Mouse (Mus musculus) lung, embryonic 15.5 days (tissue): ENCODE data around the gene Cops4. TPM values are rescaled to one million over a fixed set of nuclear protein-coding genes. Genes with fewer than 3 reads are reported as not detected.

Source experiments
- ATAC-seq: fragments of 200-750 bp; cut with Nextera tagmentation; 2 replicates; pipeline ENCODE4 v1.8.0; 2017; ENCODE audit warnings: moderate number of reproducible peaks, borderline replicate concordance; ENCODE audit not compliant: low FRiP score, low TSS enrichment; ENCODE audit errors: extremely low read depth
- H3K27ac ChIP-seq: fragments of 300-500 bp; sonication (generic); 2 replicates; pipeline ENCODE4 v1.5.1; 2015; ENCODE audit warnings: moderate library complexity, mild to moderate bottlenecking, inconsistent platforms
- H3K27me3 ChIP-seq: fragments of 300-500 bp; sonication (generic); 2 replicates; pipeline ENCODE4 v1.6.1; 2015; ENCODE audit warnings: inconsistent platforms
- H3K36me3 ChIP-seq: fragments of 300-500 bp; sonication (generic); 2 replicates; pipeline ENCODE4 v1.6.1; 2015; ENCODE audit warnings: inconsistent platforms
- H3K4me1 ChIP-seq: fragments of 300-500 bp; sonication (generic); 2 replicates; pipeline ENCODE4 v1.6.1; 2015; ENCODE audit warnings: inconsistent platforms
- H3K4me2 ChIP-seq: fragments of 300-500 bp; sonication (generic); 2 replicates; pipeline ENCODE4 v1.6.1; 2015; ENCODE audit warnings: inconsistent platforms, mild to moderate bottlenecking, moderate library complexity
- H3K4me3 ChIP-seq: fragments of 300-500 bp; sonication (generic); 2 replicates; pipeline ENCODE4 v1.5.1; 2015; ENCODE audit warnings: mild to moderate bottlenecking, inconsistent platforms
- H3K9ac ChIP-seq: fragments of 300-500 bp; sonication (generic); 2 replicates; pipeline ENCODE4 v1.6.1; 2015; ENCODE audit warnings: inconsistent platforms
- H3K9me3 ChIP-seq: fragments of 300-500 bp; sonication (generic); 2 replicates; pipeline ENCODE4 v1.6.1; 2016; ENCODE audit warnings: inconsistent platforms
- WGBS: fragments of 180-500 bp; shearing (Covaris S2); methylation state at CpG from one replicate; pipeline ENCODE4 v1.1.7; 2015; 5-methylcytosine and 5-hydroxymethylcytosine counted together
- polyA plus RNA-seq: library from polyadenylated mRNA; unstranded; fragments of >200 nt; fragmentation: Nextera tagmentation; extraction: Ambion mirVana; gene quantifications from 2 replicates; pipeline ENCODE4 v1.2.1, GENCODE M21; 2015

Cops4 gene
- polyA plus RNA-seq, 1 experiment from 2014 or later, result 190 TPM

- ATAC-seq, result peak; percentile 96
- peak within 1 kb of the TSS; percentile 59 for H3K9ac ChIP-seq
- H3K27ac ChIP-seq, result peak within 1 kb of the TSS; percentile 68
- H3K4me1 ChIP-seq, result peaks cover 20% of the 10 kb centered on the region
- H3K4me2 ChIP-seq, result peak within 1 kb of the TSS; percentile 90
- under 1% methylated on average over 55 of the region's 60 CpGs for WGBS
- no peaks in the 10 kb centered on the region for H3K9me3 ChIP-seq
- no peaks in the 10 kb centered on the region for H3K27me3 ChIP-seq
- H3K36me3 ChIP-seq, result no peaks in the 10 kb centered on the region
- H3K4me3 ChIP-seq, result peak within 1 kb of the TSS; percentile 67
These were observed 17.6 kb upstream of the Cops4 start, which contains the start of gene Lin54 for GRCm38 (mm10) chr5:100500458-100500961. Lin54 (minus strand) TSS chr5:100500639.

DNA sequence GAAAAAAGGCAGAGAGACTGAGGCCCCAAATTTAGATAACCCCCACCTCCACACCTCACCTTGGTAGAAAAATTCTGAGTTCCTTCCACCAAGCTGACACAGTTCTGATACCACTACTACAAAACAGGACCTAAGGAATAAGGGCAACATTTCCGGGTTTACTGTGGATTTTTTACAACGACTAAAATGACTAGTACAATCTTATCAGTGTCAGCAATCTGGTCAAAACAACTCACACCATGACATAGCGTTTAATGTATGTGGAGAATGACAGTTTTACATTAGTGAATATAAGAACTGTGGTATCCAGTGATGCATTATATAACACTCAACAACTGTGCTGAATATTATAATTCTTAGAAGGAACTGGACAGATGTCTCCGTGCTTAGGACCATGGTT, 16.8 kb upstream of the Cops4 start:
- Histone ChIP-seq H3K27me3 (no peaks in the 10 kb centered on the region), H3K4me3 (no peak overlapping the region), H3K4me1 (peaks cover 20% of the 10 kb centered on the region), H3K4me2 (peak overlapping the region; percentile 90; the same call in 1 of the 2 replicates), H3K36me3 (no peaks in the 10 kb centered on the region), H3K9ac (no peak overlapping the region), H3K9me3 (no peaks in the 10 kb centered on the region), H3K27ac (no peak overlapping the region)
- 64% methylated on average over 4 of the region's 4 CpGs for WGBS
- no peak for ATAC-seq

DNA sequence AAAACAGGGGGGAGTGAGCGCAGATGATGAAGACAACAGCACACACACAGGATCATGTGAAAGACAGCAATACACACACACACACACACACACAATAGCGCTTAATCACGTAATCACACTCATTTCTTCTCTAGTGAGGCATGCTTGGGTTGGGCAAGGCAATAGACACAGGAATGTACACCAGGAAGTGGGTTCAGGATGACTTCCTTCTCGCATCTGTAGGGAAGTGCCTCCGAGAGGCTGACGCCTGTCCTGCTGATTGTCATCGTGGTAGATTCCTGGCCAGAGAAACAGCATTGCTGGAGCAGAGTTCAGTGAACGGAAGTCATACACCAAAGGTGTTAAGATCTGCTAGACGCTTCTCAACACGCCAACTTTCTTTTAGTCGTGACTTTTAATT, 8.9 kb upstream of the Cops4 start:
- Histone ChIP-seq H3K4me2 (no peak overlapping the region), H3K4me1 (no peaks in the 10 kb centered on the region), H3K9ac (no peak overlapping the region), H3K9me3 (no peaks in the 10 kb centered on the region), H3K36me3 (no peaks in the 10 kb centered on the region), H3K27me3 (no peaks in the 10 kb centered on the region; the same call in 1 of the 2 replicates), H3K27ac (no peak overlapping the region), H3K4me3 (no peak overlapping the region)
- 61% methylated on average over 11 of the region's 11 CpGs for WGBS
- no peak for ATAC-seq

DNA sequence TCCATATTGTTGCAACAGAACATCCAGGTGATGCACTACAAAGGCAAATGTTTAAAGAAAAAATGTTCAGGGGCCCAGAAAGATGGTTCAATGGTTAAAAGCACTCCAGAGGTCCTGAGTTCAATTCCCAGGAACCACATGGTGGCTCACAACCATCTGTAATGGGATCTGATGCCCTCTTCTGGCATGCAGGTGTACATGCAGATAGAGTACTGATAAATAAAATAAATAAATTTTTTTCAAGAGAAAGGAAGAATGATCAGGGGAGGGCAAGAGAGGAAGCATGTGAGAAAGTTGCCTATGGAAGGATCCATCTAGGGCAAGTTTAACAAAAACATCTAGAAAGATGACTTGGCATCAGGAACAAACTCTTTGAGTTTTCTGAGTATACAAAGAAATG, 5.5 kb upstream of the Cops4 start:
- no peak for ATAC-seq
- Histone ChIP-seq H3K4me2 (no peak overlapping the region), H3K9me3 (no peaks in the 10 kb centered on the region), H3K27me3 (no peaks in the 10 kb centered on the region; the same call in 1 of the 2 replicates), H3K9ac (no peak overlapping the region), H3K4me3 (no peak overlapping the region), H3K27ac (no peak overlapping the region), H3K36me3 (no peaks in the 10 kb centered on the region), H3K4me1 (peaks cover 4% of the 10 kb centered on the region)

DNA sequence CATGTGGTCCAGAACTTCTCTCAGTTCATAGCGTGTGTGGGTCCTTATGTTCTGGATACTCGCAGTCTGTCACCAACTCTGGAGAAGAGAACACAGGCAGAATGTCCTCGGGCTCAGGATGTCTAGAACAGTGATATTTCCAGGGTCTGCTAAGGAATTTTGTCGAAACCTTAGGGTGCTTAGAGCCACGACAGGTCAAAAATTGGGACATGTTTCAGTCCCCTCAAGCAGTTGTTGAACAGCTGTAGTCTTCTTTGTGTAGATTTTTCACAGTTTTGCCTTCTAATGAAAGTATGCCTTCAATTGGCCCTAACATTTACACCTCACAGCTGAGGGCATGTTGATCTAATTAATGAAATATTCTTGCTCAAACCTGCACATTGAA, 910 bp downstream of the Cops4 start:
- WGBS, result 4% methylated on average over 5 of the region's 5 CpGs
- H3K4me2 ChIP-seq, result peak overlapping the region; percentile 65
- H3K36me3 ChIP-seq, result no peaks in the 10 kb centered on the region
- peak overlapping the region; percentile 63 for H3K4me3 ChIP-seq
- H3K4me1 ChIP-seq, result peaks cover 19% of the 10 kb centered on the region
- no peaks in the 10 kb centered on the region for H3K9me3 ChIP-seq
- H3K27ac ChIP-seq, result no peak overlapping the region
- no peak for ATAC-seq
- H3K9ac ChIP-seq, result peak overlapping the region; percentile 70
- no peaks in the 10 kb centered on the region; the same call in 1 of the 2 replicates for H3K27me3 ChIP-seq

DNA sequence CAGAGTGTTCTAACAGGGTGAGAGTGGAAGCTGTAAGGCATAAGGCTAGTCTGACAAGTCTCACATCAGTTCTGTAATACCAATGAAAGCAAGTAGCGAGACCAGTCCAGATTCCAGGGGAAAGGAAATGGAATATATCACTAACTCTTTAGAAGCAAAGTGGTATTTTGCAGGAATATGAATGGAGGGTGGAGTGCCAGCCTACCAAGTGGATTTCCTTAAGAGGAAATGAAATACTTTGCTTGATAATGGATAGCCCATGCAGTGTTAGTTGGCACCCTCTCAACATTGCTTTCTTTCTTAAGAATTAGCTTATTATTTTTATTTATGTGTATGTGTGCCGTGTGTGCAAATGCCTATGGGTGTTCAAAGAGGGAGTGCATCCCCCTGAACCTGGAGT, 2.1 kb downstream of the Cops4 start:
- no peak for ATAC-seq
- H3K9ac ChIP-seq, result no peak overlapping the region
- WGBS, result 80% methylated on average over 2 of the region's 2 CpGs

DNA sequence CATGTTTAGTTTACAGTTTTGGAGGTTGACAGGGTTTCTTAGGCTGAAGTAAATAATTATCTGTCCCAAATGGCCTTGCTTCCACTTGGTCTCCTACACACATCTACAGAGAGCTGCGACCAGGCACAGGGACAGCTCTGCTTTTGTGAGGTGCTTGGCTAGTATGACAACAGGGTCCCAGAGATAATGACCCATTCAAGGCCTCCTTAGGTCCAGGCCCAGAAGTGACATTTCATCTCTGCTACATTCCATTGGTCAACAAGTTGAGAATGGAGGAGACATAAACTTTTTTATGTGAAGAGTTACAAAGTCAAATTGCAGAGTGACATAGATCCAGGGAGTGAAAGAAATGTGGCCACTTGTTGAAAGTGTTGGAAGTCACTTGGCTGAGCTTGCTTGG, 5.2 kb downstream of the Cops4 start:
- Histone ChIP-seq H3K9ac (no peak overlapping the region), H3K27ac (no peak overlapping the region), H3K4me1 (peaks cover 14% of the 10 kb centered on the region), H3K9me3 (no peaks in the 10 kb centered on the region), H3K27me3 (no peaks in the 10 kb centered on the region), H3K4me3 (no peak overlapping the region), H3K36me3 (peaks cover 4% of the 10 kb centered on the region), H3K4me2 (no peak overlapping the region)
- ATAC-seq, result no peak
- WGBS, result 92% methylated on average over 1 of the region's 1 CpGs

More for the DNA sequence above, 2.1 kb downstream of the Cops4 start:
- H3K4me1 ChIP-seq, result peaks cover 19% of the 10 kb centered on the region
- H3K9me3 ChIP-seq, result no peaks in the 10 kb centered on the region
- no peaks in the 10 kb centered on the region for H3K36me3 ChIP-seq
- no peak overlapping the region for H3K4me3 ChIP-seq
- peak overlapping the region; percentile 20 for H3K4me2 ChIP-seq
- H3K27me3 ChIP-seq, result no peaks in the 10 kb centered on the region
- no peak overlapping the region for H3K27ac ChIP-seq

GRCm38 (mm10) chr5:100524921-100525320, 6.8 kb downstream of the Cops4 start:
- no peak overlapping the region for H3K4me2 ChIP-seq
- H3K4me1 ChIP-seq, result peaks cover 6% of the 10 kb centered on the region
- no peak overlapping the region for H3K9ac ChIP-seq
- peaks cover 20% of the 10 kb centered on the region for H3K36me3 ChIP-seq
- H3K27me3 ChIP-seq, result no peaks in the 10 kb centered on the region
- no peak overlapping the region for H3K4me3 ChIP-seq
- no peak overlapping the region for H3K27ac ChIP-seq
- no peaks in the 10 kb centered on the region for H3K9me3 ChIP-seq
- WGBS, result 86% methylated on average over 9 of the region's 9 CpGs
- ATAC-seq, result peak; percentile 39; the same call in 1 of the 2 replicates

GRCm38 (mm10) chr5:100525620-100526019, 7.5 kb downstream of the Cops4 start:
- Histone ChIP-seq H3K27me3 (no peaks in the 10 kb centered on the region), H3K4me2 (peak overlapping the region; percentile 27), H3K4me3 (no peak overlapping the region), H3K36me3 (peaks cover 27% of the 10 kb centered on the region), H3K9me3 (no peaks in the 10 kb centered on the region), H3K9ac (no peak overlapping the region), H3K27ac (no peak overlapping the region), H3K4me1 (no peaks in the 10 kb centered on the region)
- no peak for ATAC-seq
- WGBS, result 48% methylated on average over 3 of the region's 3 CpGs

GRCm38 (mm10) chr5:100526164-100526563, 8.1 kb downstream of the Cops4 start:
- no peaks in the 10 kb centered on the region for H3K27me3 ChIP-seq
- H3K4me3 ChIP-seq, result no peak overlapping the region
- H3K27ac ChIP-seq, result no peak overlapping the region; the same call in 1 of the 2 replicates
- H3K4me2 ChIP-seq, result no peak overlapping the region
- WGBS, result 53% methylated on average over 7 of the region's 7 CpGs
- no peak overlapping the region for H3K9ac ChIP-seq
- peaks cover 33% of the 10 kb centered on the region for H3K36me3 ChIP-seq
- H3K4me1 ChIP-seq, result no peaks in the 10 kb centered on the region
- H3K9me3 ChIP-seq, result no peaks in the 10 kb centered on the region
- ATAC-seq, result peak; percentile 49; the same call in 1 of the 2 replicates

DNA sequence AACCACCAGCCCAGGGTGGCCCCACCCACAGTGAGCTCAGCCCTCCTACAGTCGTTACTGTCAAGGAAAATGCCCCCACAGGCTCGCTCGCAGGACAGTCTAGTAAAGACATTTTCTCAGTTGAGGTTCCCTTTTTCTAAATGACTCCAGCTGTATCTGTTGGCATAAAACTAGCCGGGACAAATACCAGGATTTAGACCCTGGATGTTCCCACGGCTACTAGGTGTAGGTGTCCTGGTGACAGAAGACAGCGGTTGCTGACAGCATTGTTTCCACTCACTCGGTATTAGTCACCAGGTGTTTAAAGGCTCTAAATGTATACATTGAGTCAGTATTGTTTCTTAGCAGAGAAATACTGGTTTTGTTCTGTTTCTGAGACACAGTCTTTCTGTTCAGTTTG, 17.7 kb downstream of the Cops4 start:
- H3K9ac ChIP-seq, result no peak overlapping the region
- no peak overlapping the region for H3K4me2 ChIP-seq
- H3K27me3 ChIP-seq, result no peaks in the 10 kb centered on the region
- H3K9me3 ChIP-seq, result no peaks in the 10 kb centered on the region
- H3K27ac ChIP-seq, result no peak overlapping the region
- peaks cover 55% of the 10 kb centered on the region for H3K36me3 ChIP-seq
- H3K4me3 ChIP-seq, result no peak overlapping the region
- no peaks in the 10 kb centered on the region for H3K4me1 ChIP-seq
- ATAC-seq, result no peak
- WGBS, result 67% methylated on average over 7 of the region's 7 CpGs

DNA sequence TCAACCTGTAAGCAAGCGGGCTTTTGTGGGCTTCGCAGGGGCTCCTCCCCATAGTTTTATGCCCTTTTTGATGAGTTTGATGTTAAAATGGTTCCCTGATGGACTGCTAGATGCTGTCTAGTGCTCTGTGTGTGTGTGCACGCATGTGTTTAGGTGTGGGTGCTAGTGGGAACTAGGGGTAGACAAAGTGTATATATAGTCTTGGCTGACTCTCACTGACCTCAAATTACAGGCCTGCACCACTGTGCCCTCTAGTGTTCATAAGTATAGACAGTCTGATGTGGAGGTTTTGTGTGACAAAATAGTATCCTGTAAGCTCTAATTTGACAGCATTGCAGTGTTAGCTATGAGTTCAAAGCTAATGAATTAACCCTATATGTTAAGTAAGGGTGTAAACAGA, 18.5 kb downstream of the Cops4 start:
- no peak for ATAC-seq
- no peaks in the 10 kb centered on the region for H3K27me3 ChIP-seq
- no peak overlapping the region for H3K4me3 ChIP-seq

More for the DNA sequence above, 18.5 kb downstream of the Cops4 start:
- Histone ChIP-seq H3K36me3 (peaks cover 55% of the 10 kb centered on the region), H3K4me2 (no peak overlapping the region), H3K9me3 (no peaks in the 10 kb centered on the region), H3K4me1 (no peaks in the 10 kb centered on the region), H3K27ac (no peak overlapping the region), H3K9ac (no peak overlapping the region)
- WGBS, result 81% methylated on average over 3 of the region's 3 CpGs
